In the genomic region with DNA sequence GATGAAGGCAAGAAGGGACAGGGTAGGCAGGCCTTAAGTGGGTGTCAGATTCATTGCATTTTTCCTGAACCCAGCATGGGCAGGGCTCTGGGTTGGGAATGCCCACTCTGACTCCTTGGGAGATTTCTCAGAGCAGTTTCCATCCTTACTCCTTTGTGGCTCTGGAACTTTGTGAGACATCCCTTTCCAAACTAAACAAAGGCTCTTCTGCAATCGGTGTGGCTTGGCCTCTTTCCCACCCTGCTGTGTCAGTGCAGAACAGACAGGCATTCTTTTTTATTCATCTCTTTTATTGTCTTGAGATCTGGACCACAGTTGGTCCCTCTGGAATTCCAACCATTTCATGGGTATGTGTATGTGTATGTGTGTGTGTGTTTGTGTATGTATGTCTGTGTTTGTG, we compare ENCODE assay signal across 37 mouse cellular contexts. TPM values are rescaled to one million over a fixed set of nuclear protein-coding genes. Genes with fewer than 3 reads are reported as not detected.
A peak's percentile ranks its signal among the peaks of the same experiment; 100 is the strongest.
DNase-seq lines count a peak whose midpoint lies in the region; ATAC-seq and TF ChIP-seq lines count a peak whose summit lies in the region.
"Had no signal": no experiment of that assay in that cellular context is flagged by ENCODE, and none has a peak within 500 bp of the region (broad histone marks: within the 10 kb centered on the region; RNA-seq: fewer than 3 reads in every experiment).

No protein-coding gene starts in this region.

- no peaks in the 10 kb centered on the region for H3K9me3 ChIP-seq in embryonic facial prominence, embryonic 14.5 days (ENCODE audit: control insufficient read depth, low read length)
- H3K9me3 ChIP-seq in embryonic facial prominence, embryonic 10.5 days = no peaks in the 10 kb centered on the region
- H3K9me3 ChIP-seq in midbrain, embryonic 15.5 days = no peaks in the 10 kb centered on the region
- H3K9me3 ChIP-seq: embryonic facial prominence, embryonic 15.5 days; forebrain, embryonic 15.5 days; heart, embryonic 10.5 days; kidney, embryonic 15.5 days; limb, embryonic 13.5 days; neural tube, embryonic 15.5 days had no signal

- ATAC-seq in embryonic facial prominence, embryonic 14.5 days (ENCODE audit: low read depth) = no peak
- no peak for ATAC-seq in midbrain, embryonic 15.5 days (replicated peaks)
- ATAC-seq in monocyte, adult 5-6 weeks (replicated peaks; ENCODE audit: insufficient number of reproducible peaks, low FRiP score, low TSS enrichment, poor library complexity, severe bottlenecking) = no peak
- ATAC-seq: forebrain, embryonic 15.5 days; inflammation-experienced regulatory T-cells, adult 6 months had no signal

- H3K4me3 ChIP-seq in embryonic facial prominence, embryonic 14.5 days (ENCODE audit: low read depth, low read length) = no peak overlapping the region
- H3K4me3 ChIP-seq in embryonic facial prominence, embryonic 10.5 days = no peak overlapping the region
- H3K4me3 ChIP-seq in midbrain, embryonic 15.5 days = no peak overlapping the region
- H3K4me3 ChIP-seq in cerebellum, adult 2 months (replicated peaks; ENCODE audit: insufficient read depth, low read depth, low read length) = no peak overlapping the region
- H3K4me3 ChIP-seq: embryonic facial prominence, embryonic 15.5 days; forebrain, embryonic 15.5 days; heart, embryonic 10.5 days; kidney, embryonic 15.5 days; limb, embryonic 13.5 days; neural tube, embryonic 15.5 days had no signal

- no peak overlapping the region for H3K9ac ChIP-seq in embryonic facial prominence, embryonic 14.5 days (ENCODE audit: low read depth, low read length)
- no peak overlapping the region for H3K9ac ChIP-seq in midbrain, embryonic 15.5 days
- H3K9ac ChIP-seq: embryonic facial prominence, embryonic 15.5 days; forebrain, embryonic 15.5 days; hindbrain, embryonic 14.5 days; kidney, embryonic 15.5 days; limb, embryonic 13.5 days; neural tube, embryonic 15.5 days had no signal

- no peaks in the 10 kb centered on the region for H3K36me3 ChIP-seq in embryonic facial prominence, embryonic 14.5 days (ENCODE audit: control insufficient read depth, insufficient read depth, low read length)
- no peaks in the 10 kb centered on the region for H3K36me3 ChIP-seq in embryonic facial prominence, embryonic 10.5 days (replicated peaks)
- no peaks in the 10 kb centered on the region for H3K36me3 ChIP-seq in midbrain, embryonic 15.5 days (replicated peaks)
- H3K36me3 ChIP-seq: embryonic facial prominence, embryonic 15.5 days; forebrain, embryonic 15.5 days; heart, embryonic 10.5 days; kidney, embryonic 15.5 days; limb, embryonic 13.5 days; neural tube, embryonic 15.5 days had no signal

- H3K4me2 ChIP-seq in embryonic facial prominence, embryonic 14.5 days (ENCODE audit: low read depth, low read length) = no peak overlapping the region
- H3K4me2 ChIP-seq in midbrain, embryonic 15.5 days = no peak overlapping the region
- H3K4me2 ChIP-seq: embryonic facial prominence, embryonic 15.5 days; forebrain, embryonic 15.5 days; hindbrain, embryonic 14.5 days; kidney, embryonic 15.5 days; limb, embryonic 13.5 days; liver, embryonic 11.5 days; midbrain, embryonic 11.5 days; neural tube, embryonic 15.5 days had no signal

- H3K27ac ChIP-seq in embryonic facial prominence, embryonic 14.5 days (replicated peaks; ENCODE audit: low read depth, low read length) = no peak overlapping the region
- H3K27ac ChIP-seq in embryonic facial prominence, embryonic 10.5 days (replicated peaks) = no peak overlapping the region
- H3K27ac ChIP-seq in midbrain, embryonic 15.5 days = no peak overlapping the region
- no peak overlapping the region for H3K27ac ChIP-seq in cerebellum, adult 2 months (ENCODE audit: insufficient read depth, low read length)
- H3K27ac ChIP-seq: embryonic facial prominence, embryonic 15.5 days; forebrain, embryonic 15.5 days; heart, embryonic 10.5 days; hindbrain, embryonic 14.5 days; kidney, embryonic 15.5 days; limb, embryonic 13.5 days; neural tube, embryonic 15.5 days had no signal

- no peak for TF ChIP-seq CTCF in cerebellum, adult 2 months (IDR thresholded peaks at IDR 0.05; ENCODE audit: borderline replicate concordance, insufficient read depth, low read depth, low read length)

- WGBS in embryonic facial prominence, embryonic 14.5 days = 21% methylated on average over 1 of the region's 1 CpGs
- 40% methylated on average over 1 of the region's 1 CpGs for WGBS in embryonic facial prominence, embryonic 10.5 days
- WGBS in midbrain, embryonic 15.5 days = 0% methylated on average over 1 of the region's 1 CpGs
- 17% methylated on average over 1 of the region's 1 CpGs for WGBS in cerebellum, adult 2 months

- no peaks in the 10 kb centered on the region for H3K4me1 ChIP-seq in embryonic facial prominence, embryonic 14.5 days (ENCODE audit: control insufficient read depth, insufficient read depth, low read length)
- peaks cover 12% of the 10 kb centered on the region for H3K4me1 ChIP-seq in embryonic facial prominence, embryonic 10.5 days
- peaks cover 5% of the 10 kb centered on the region; the same call in 1 of the 2 replicates for H3K4me1 ChIP-seq in midbrain, embryonic 15.5 days
- no peaks in the 10 kb centered on the region for H3K4me1 ChIP-seq in cerebellum, adult 2 months (ENCODE audit: control insufficient read depth, insufficient read depth, low read length)
- H3K4me1 ChIP-seq: forebrain, embryonic 15.5 days; neural tube, embryonic 15.5 days had no signal

- no peak for TF ChIP-seq POLR2A in cerebellum, adult 2 months (IDR thresholded peaks at IDR 0.05; ENCODE audit: borderline replicate concordance, insufficient read depth, low read length)

- DNase-seq in embryonic facial prominence, embryonic 14.5 days (ENCODE audit: low spot score) = peak; percentile 51
- DNase-seq in embryonic facial prominence, embryonic 10.5 days (ENCODE audit: low spot score) = no peak
- DNase-seq in Muller cell, postnatal 12 days (ENCODE audit: inconsistent ontology term) = peak; percentile 93
- DNase-seq in brain, adult 2 months (ENCODE audit: low read depth, low spot score) = peak; percentile 21
- DNase-seq in cerebellum, adult 2 months = no peak
- DNase-seq: adrenal gland, adult 8-10 months; cerebellum, adult 11 months; cerebellum, adult 9-11 months; gastrocnemius, postnatal 25 days; heart, adult 11 months; heart, postnatal 36 days; kidney, adult 11 months; kidney, postnatal 25 days; lung, postnatal 36 days; spleen, adult 18-20 months; thymus, postnatal 14 days had no signal

- H3K27me3 ChIP-seq in embryonic facial prominence, embryonic 14.5 days (replicated peaks; ENCODE audit: control insufficient read depth, insufficient read depth, low read length) = no peaks in the 10 kb centered on the region
- H3K27me3 ChIP-seq in embryonic facial prominence, embryonic 10.5 days (replicated peaks; ENCODE audit: low read depth, poor library complexity, severe bottlenecking) = peaks cover 2% of the 10 kb centered on the region; the same call in 1 of the 2 replicates
- no peaks in the 10 kb centered on the region for H3K27me3 ChIP-seq in midbrain, embryonic 15.5 days (replicated peaks)
- H3K27me3 ChIP-seq in cerebellum, adult 2 months (ENCODE audit: control insufficient read depth, insufficient read depth, low read length) = no peaks in the 10 kb centered on the region
- H3K27me3 ChIP-seq: embryonic facial prominence, embryonic 15.5 days; forebrain, embryonic 15.5 days; kidney, embryonic 15.5 days; limb, embryonic 13.5 days; neural tube, embryonic 15.5 days had no signal

RNA-seq across cellular contexts. Expression of gene Gjb4, which starts 1.3 kb away (rescaled TPM):
- polyA plus RNA-seq in embryonic facial prominence, embryonic 14.5 days (2014; fragmentation: Nextera tagmentation; extraction: Ambion mirVana) = 0.60 and 1.3 TPM in 2 replicates
- not detected in 2 replicates for polyA plus RNA-seq in embryonic facial prominence, embryonic 10.5 days (2016; fragmentation: Nextera tagmentation; extraction: Ambion mirVana)
- polyA plus RNA-seq in midbrain, embryonic 15.5 days (2015; fragmentation: Nextera tagmentation; extraction: Ambion mirVana) = 0.11 and 0.15 TPM in 2 replicates
- polyA plus RNA-seq in cerebellum, adult 2 months (2012; rRNA removed) = 0.10 TPM in 1 of 2 replicates, not detected in the other
- not detected in 3 replicates for total RNA-seq in monocyte, adult 5-6 weeks (2017)
- total RNA-seq: adrenal gland, adult 8-10 months; adrenal gland, postnatal 4 days; common myeloid progenitor, adult 5-6 weeks; gastrocnemius, adult 18-20 months; gastrocnemius, postnatal 25 days; heart, postnatal 36 days; layer of hippocampus, adult 18-20 months; layer of hippocampus, postnatal 25 days; left cerebral cortex, adult 8-10 months; left cerebral cortex, postnatal 36 days had no signal
- polyA plus RNA-seq: forebrain, embryonic 15.5 days; frontal cortex, adult 2 months; heart, embryonic 10.5 days; inflammation-experienced regulatory T-cells, adult 6 months; limb, embryonic 13.5 days; liver, embryonic 11.5 days; neural tube, embryonic 15.5 days had no signal

RNA-seq across cellular contexts. Expression of gene Gjb5, which starts 5.4 kb away (rescaled TPM):
- 1.1 and 1.4 TPM in 2 replicates for polyA plus RNA-seq in embryonic facial prominence, embryonic 14.5 days (2014; fragmentation: Nextera tagmentation; extraction: Ambion mirVana)
- 1.2 and 1.7 TPM in 2 replicates for polyA plus RNA-seq in embryonic facial prominence, embryonic 10.5 days (2016; fragmentation: Nextera tagmentation; extraction: Ambion mirVana)
- 0.10 and 0.13 TPM in 2 replicates for polyA plus RNA-seq in midbrain, embryonic 15.5 days (2015; fragmentation: Nextera tagmentation; extraction: Ambion mirVana)
- polyA plus RNA-seq in cerebellum, adult 2 months (2012; rRNA removed) = 0.05 and 0.06 TPM in 2 replicates
- total RNA-seq in monocyte, adult 5-6 weeks (2017) = not detected in 3 replicates
- total RNA-seq: common myeloid progenitor, adult 5-6 weeks; gastrocnemius, adult 18-20 months; layer of hippocampus, adult 18-20 months; layer of hippocampus, postnatal 25 days; left cerebral cortex, adult 8-10 months; left cerebral cortex, postnatal 36 days; megakaryocyte, adult 5-6 weeks had no signal
- polyA plus RNA-seq: forebrain, embryonic 15.5 days; inflammation-experienced regulatory T-cells, adult 6 months had no signal

RNA-seq across cellular contexts. Expression of gene Gjb3, which starts 21.9 kb away (rescaled TPM):
- polyA plus RNA-seq in embryonic facial prominence, embryonic 14.5 days (2014; fragmentation: Nextera tagmentation; extraction: Ambion mirVana) = 5.4 and 5.7 TPM in 2 replicates
- 8.0 and 8.2 TPM in 2 replicates for polyA plus RNA-seq in embryonic facial prominence, embryonic 10.5 days (2016; fragmentation: Nextera tagmentation; extraction: Ambion mirVana)
- polyA plus RNA-seq in midbrain, embryonic 15.5 days (2015; fragmentation: Nextera tagmentation; extraction: Ambion mirVana) = 0.17 TPM in 1 of 2 replicates, not detected in the other
- 0.18 and 0.36 TPM in 2 replicates for polyA plus RNA-seq in cerebellum, adult 2 months (2012; rRNA removed)
- not detected in 3 replicates for total RNA-seq in monocyte, adult 5-6 weeks (2017)
- total RNA-seq: adrenal gland, adult 8-10 months; gastrocnemius, adult 18-20 months; gastrocnemius, postnatal 25 days; left cerebral cortex, adult 8-10 months; left cerebral cortex, postnatal 36 days; megakaryocyte, adult 5-6 weeks had no signal
- polyA plus RNA-seq: forebrain, embryonic 15.5 days; hindbrain, embryonic 14.5 days; neural tube, embryonic 15.5 days had no signal

RNA-seq across cellular contexts. Expression of gene Gja4, which starts 38.8 kb away (rescaled TPM):
- 20.0 and 20.7 TPM in 2 replicates for polyA plus RNA-seq in embryonic facial prominence, embryonic 14.5 days (2014; fragmentation: Nextera tagmentation; extraction: Ambion mirVana)
- 10.8 and 12.5 TPM in 2 replicates for polyA plus RNA-seq in embryonic facial prominence, embryonic 10.5 days (2016; fragmentation: Nextera tagmentation; extraction: Ambion mirVana)
- polyA plus RNA-seq in midbrain, embryonic 15.5 days (2015; fragmentation: Nextera tagmentation; extraction: Ambion mirVana) = 21.0 and 23.1 TPM in 2 replicates
- polyA plus RNA-seq in cerebellum, adult 2 months (2012; rRNA removed) = 7.5 and 8.3 TPM in 2 replicates
- not detected in 3 replicates for total RNA-seq in monocyte, adult 5-6 weeks (2017)
- total RNA-seq: common myeloid progenitor, adult 5-6 weeks; megakaryocyte, adult 5-6 weeks had no signal

Comparison
In these comparisons a context has a peak if more than half of its experiments do, and no peak if none do; other contexts are left out.
1. DNase-seq: peak in embryonic facial prominence, embryonic 14.5 days (single experiment), Muller cell, postnatal 12 days (single experiment) and brain, adult 2 months (single experiment); none in embryonic facial prominence, embryonic 10.5 days (single experiment) and cerebellum, adult 2 months (0 of 2).